11 mouse cellular contexts compared by ENCODE assay signal in genomic region chr3:57429486-57429885, GRCm38 (mm10). TPM values are rescaled to one million over a fixed set of nuclear protein-coding genes. Genes with fewer than 3 reads are reported as not detected.
A peak's percentile ranks its signal among the peaks of the same experiment; 100 is the strongest.
DNase-seq lines count a peak whose midpoint lies in the region.
"Had no signal": no experiment of that assay in that cellular context is flagged by ENCODE, and none has a peak within 500 bp of the region (broad histone marks: within the 10 kb centered on the region; RNA-seq: fewer than 3 reads in every experiment).

No protein-coding gene starts in this region.

- intact Hi-C loops in heart, postnatal 10 days (cut with DNase I): loop anchor here (1.0 to 5.0 kb wide), 2 partner anchors 92 to 161 kb away; no protein-coding TSS in a partner anchor

- DNase-seq in kidney, adult 18-20 months: peak; percentile 21
- no peak for DNase-seq in kidney, adult 11 months
- peak; percentile 43 for DNase-seq in adipocyte (ENCODE audit: low spot score)
- DNase-seq in heart, postnatal 10 days: peak; percentile 31 to 45
- DNase-seq in lung, postnatal 10 days: peak; percentile 35
- no peak for DNase-seq in adrenal gland, adult 2 months
- no peak for DNase-seq in thymus, postnatal 10 days (ENCODE audit: low spot score in 2 of 2)
- DNase-seq: cerebellum, adult 11-12 months had no signal

RNA-seq across cellular contexts. Expression of gene Tm4sf4, which starts 4.4 kb away (rescaled TPM):
- total RNA-seq in heart, postnatal 10 days (2021): not detected
- 1 to 10 TPM in 1 of 2 experiments, under 1 TPM in 1; 0.86 to 1.5 TPM for total RNA-seq in adrenal gland, adult 2 months (2021)
- 0.27 and 0.36 TPM in 2 replicates for polyA plus RNA-seq in adrenal gland, adult 2 months (2012; rRNA removed)
- total RNA-seq: left cerebral cortex, adult 18-20 months had no signal
- polyA plus RNA-seq: embryonic facial prominence, embryonic 12.5 days; frontal cortex, adult 2 months had no signal

Comparison
In these comparisons a context has a peak if more than half of its experiments do, and no peak if none do; other contexts are left out.
1. DNase-seq: peak in kidney, adult 18-20 months (single experiment), adipocyte (single experiment), heart, postnatal 10 days (2 of 2) and lung, postnatal 10 days (single experiment); none in kidney, adult 11 months (single experiment), adrenal gland, adult 2 months (single experiment) and thymus, postnatal 10 days (0 of 2).